Mouse (Mus musculus) right cerebral cortex, postnatal 4 days (tissue): ENCODE results near the gene Tubgcp6.
A peak's percentile ranks its signal among the peaks of the same experiment; 100 is the strongest.

Experiments used
- DNase-seq: peaks from one replicate; pipeline ENCODE4 v3.0.0-alpha.2; 2022

Gene Tubgcp6

GRCm38 (mm10) chr15:89122649-89123366 is at the start of gene Tubgcp6:
TSS of gene Tubgcp6 (minus strand) at chr15:89123112.
- DNase-seq = peak; percentile 93

- DNase-seq = no peak
Observed at GRCm38 (mm10) chr15:89172276-89172935, 49.5 kb upstream of the Tubgcp6 start.

- DNase-seq = no peak
Observed at GRCm38 (mm10) chr15:89171526-89172051, 48.7 kb upstream of the Tubgcp6 start.

GRCm38 (mm10) chr15:89170102-89170501 is 47.2 kb upstream of the Tubgcp6 start:
- no peak for DNase-seq

- DNase-seq = peak; percentile 67
Observed at GRCm38 (mm10) chr15:89169431-89169830, 46.5 kb upstream of the Tubgcp6 start.

- no peak for DNase-seq
Observed at GRCm38 (mm10) chr15:89168922-89169321, 46.0 kb upstream of the Tubgcp6 start.

GRCm38 (mm10) chr15:89165478-89165877 is 42.6 kb upstream of the Tubgcp6 start:
- no peak for DNase-seq

- no peak for DNase-seq
Observed at GRCm38 (mm10) chr15:89161397-89161796, 38.5 kb upstream of the Tubgcp6 start.

GRCm38 (mm10) chr15:89158516-89158915 is 35.6 kb upstream of the Tubgcp6 start:
- no peak for DNase-seq

GRCm38 (mm10) chr15:89157954-89158353 is 35.0 kb upstream of the Tubgcp6 start:
- peak; percentile 73 for DNase-seq

GRCm38 (mm10) chr15:89152312-89152711 is 29.4 kb upstream of the Tubgcp6 start:
- DNase-seq = no peak

- DNase-seq = no peak
Observed at GRCm38 (mm10) chr15:89150041-89150390, 27.1 kb upstream of the Tubgcp6 start.

- peak; percentile 66 for DNase-seq
Observed at GRCm38 (mm10) chr15:89149271-89150040, 26.5 kb upstream of the Tubgcp6 start, which contains the start of gene Mapk11. TSS of gene Mapk11 (minus strand) at chr15:89149628.

GRCm38 (mm10) chr15:89148496-89149270 is 25.8 kb upstream of the Tubgcp6 start:
- DNase-seq = no peak

GRCm38 (mm10) chr15:89147895-89148294 is 25.0 kb upstream of the Tubgcp6 start:
- DNase-seq = no peak

GRCm38 (mm10) chr15:89147456-89147855 is 24.5 kb upstream of the Tubgcp6 start:
- DNase-seq = no peak

- DNase-seq = peak; percentile 49
Observed at GRCm38 (mm10) chr15:89147024-89147423, 24.1 kb upstream of the Tubgcp6 start.

GRCm38 (mm10) chr15:89146537-89146936 is 23.6 kb upstream of the Tubgcp6 start:
- DNase-seq = peak; percentile 53

- DNase-seq = no peak
Observed at GRCm38 (mm10) chr15:89145813-89146350, 23.0 kb upstream of the Tubgcp6 start.

GRCm38 (mm10) chr15:89144965-89145364 is 22.1 kb upstream of the Tubgcp6 start:
- no peak for DNase-seq

- no peak for DNase-seq
Observed at GRCm38 (mm10) chr15:89143134-89143533, 20.2 kb upstream of the Tubgcp6 start.

GRCm38 (mm10) chr15:89141905-89142304 is 19.0 kb upstream of the Tubgcp6 start:
- no peak for DNase-seq
